Mouse (Mus musculus): ENCODE data around the gene Alcam. TPM values are rescaled to one million over a fixed set of nuclear protein-coding genes. Genes with fewer than 3 reads are reported as not detected.

Gene Alcam
- polyA plus RNA-seq, 1 experiment from 2014 or later: 47.0 TPM

- H3K4me2 ChIP-seq (ENCODE audit: low read length): no peak overlapping the region
- WGBS: 87% methylated on average over 3 of the region's 3 CpGs
- H3K4me3 ChIP-seq (ENCODE audit: low read depth, low read length): no peak overlapping the region
These were observed 40.2 kb downstream of the Alcam start for GRCm38 (mm10) chr16:52413714-52414113.

GRCm38 (mm10) chr16:52406072-52406471, 47.8 kb downstream of the Alcam start:
- WGBS: 92% methylated on average over 3 of the region's 3 CpGs
- ATAC-seq (replicated peaks; ENCODE audit: low FRiP score, low TSS enrichment, low read depth): no peak

More at GRCm38 (mm10) chr16:52413714-52414113, 40.2 kb downstream of the Alcam start:
- Histone ChIP-seq H3K27ac (ENCODE audit: low read depth) (no peak overlapping the region), H3K4me1 (replicated peaks; ENCODE audit: control insufficient read depth, insufficient read depth, low read length) (no peaks in the 10 kb centered on the region), H3K9ac (ENCODE audit: low read length) (no peak overlapping the region), H3K36me3 (ENCODE audit: control insufficient read depth, insufficient read depth, low read length) (no peaks in the 10 kb centered on the region), H3K27me3 (replicated peaks; ENCODE audit: control insufficient read depth, insufficient read depth, low read length) (no peaks in the 10 kb centered on the region), H3K9me3 (ENCODE audit: control insufficient read depth, low read length) (no peaks in the 10 kb centered on the region)
- ATAC-seq (replicated peaks; ENCODE audit: low FRiP score, low TSS enrichment, low read depth): no peak
- no peak for DNase-seq (ENCODE audit: low spot score)

DNA sequence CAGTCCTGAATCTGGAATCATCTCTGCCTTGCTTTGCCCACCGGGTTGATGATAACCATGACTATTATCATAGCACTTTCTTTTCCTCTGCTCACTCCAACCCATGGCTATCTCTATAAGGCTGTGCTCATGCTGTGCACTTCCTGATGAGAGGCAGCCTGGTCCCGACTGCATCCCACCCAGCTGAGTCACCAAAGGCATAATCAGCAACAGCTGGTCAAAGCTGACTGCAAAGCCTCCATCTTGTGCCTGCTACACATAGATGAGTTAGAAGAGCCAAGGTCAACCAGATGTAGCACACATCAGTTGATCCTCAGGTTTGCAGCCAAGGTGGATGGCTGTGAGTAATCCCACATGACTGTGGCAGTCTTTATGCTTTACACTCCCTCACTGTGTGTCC, 48.6 kb downstream of the Alcam start:
- ATAC-seq (replicated peaks; ENCODE audit: low FRiP score, low TSS enrichment, low read depth): no peak
- Histone ChIP-seq H3K9ac (ENCODE audit: low read length) (no peak overlapping the region), H3K27ac (ENCODE audit: low read depth) (no peak overlapping the region), H3K4me3 (ENCODE audit: low read depth, low read length) (no peak overlapping the region), H3K27me3 (replicated peaks; ENCODE audit: control insufficient read depth, insufficient read depth, low read length) (no peaks in the 10 kb centered on the region), H3K36me3 (ENCODE audit: control insufficient read depth, insufficient read depth, low read length) (no peaks in the 10 kb centered on the region), H3K9me3 (ENCODE audit: control insufficient read depth, low read length) (no peaks in the 10 kb centered on the region), H3K4me2 (ENCODE audit: low read length) (no peak overlapping the region), H3K4me1 (replicated peaks; ENCODE audit: control insufficient read depth, insufficient read depth, low read length) (no peaks in the 10 kb centered on the region)
- DNase-seq (ENCODE audit: low spot score): no peak
- 80% methylated on average over 2 of the region's 2 CpGs for WGBS

More at GRCm38 (mm10) chr16:52406072-52406471, 47.8 kb downstream of the Alcam start:
- Histone ChIP-seq H3K36me3 (ENCODE audit: control insufficient read depth, insufficient read depth, low read length) (no peaks in the 10 kb centered on the region), H3K4me2 (ENCODE audit: low read length) (no peak overlapping the region), H3K27me3 (replicated peaks; ENCODE audit: control insufficient read depth, insufficient read depth, low read length) (no peaks in the 10 kb centered on the region), H3K4me1 (replicated peaks; ENCODE audit: control insufficient read depth, insufficient read depth, low read length) (no peaks in the 10 kb centered on the region), H3K4me3 (ENCODE audit: low read depth, low read length) (no peak overlapping the region), H3K9me3 (ENCODE audit: control insufficient read depth, low read length) (no peaks in the 10 kb centered on the region), H3K9ac (ENCODE audit: low read length) (no peak overlapping the region), H3K27ac (ENCODE audit: low read depth) (no peak overlapping the region)
- no peak for DNase-seq (ENCODE audit: low spot score)

DNA sequence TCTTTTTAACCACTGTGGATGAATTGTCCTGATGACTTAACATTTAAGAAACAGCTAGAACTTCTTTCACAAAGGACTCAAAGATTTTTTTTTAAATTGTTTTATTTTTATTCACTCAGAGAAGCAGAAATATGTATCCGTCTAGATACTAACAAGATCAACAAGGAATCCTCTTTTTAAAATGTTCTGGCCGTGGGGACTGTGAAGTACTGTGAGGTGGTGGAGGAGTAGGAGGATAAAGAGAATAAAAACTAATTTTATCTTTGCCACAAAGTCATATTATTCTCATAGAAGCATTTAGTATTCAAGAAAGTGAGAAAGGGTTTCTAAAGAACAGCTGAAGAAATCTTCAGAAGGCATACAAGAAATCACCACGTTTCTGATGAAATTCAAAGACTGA, 54.8 kb downstream of the Alcam start:
- DNase-seq (ENCODE audit: low spot score): no peak
- Histone ChIP-seq H3K36me3 (ENCODE audit: control insufficient read depth, insufficient read depth, low read length) (no peaks in the 10 kb centered on the region), H3K4me1 (replicated peaks; ENCODE audit: control insufficient read depth, insufficient read depth, low read length) (no peaks in the 10 kb centered on the region), H3K9me3 (ENCODE audit: control insufficient read depth, low read length) (no peaks in the 10 kb centered on the region), H3K4me2 (ENCODE audit: low read length) (no peak overlapping the region), H3K27ac (ENCODE audit: low read depth) (no peak overlapping the region), H3K27me3 (replicated peaks; ENCODE audit: control insufficient read depth, insufficient read depth, low read length) (no peaks in the 10 kb centered on the region), H3K4me3 (ENCODE audit: low read depth, low read length) (no peak overlapping the region), H3K9ac (ENCODE audit: low read length) (no peak overlapping the region)
- 82% methylated on average over 3 of the region's 3 CpGs for WGBS
- ATAC-seq (replicated peaks; ENCODE audit: low FRiP score, low TSS enrichment, low read depth): no peak

DNA sequence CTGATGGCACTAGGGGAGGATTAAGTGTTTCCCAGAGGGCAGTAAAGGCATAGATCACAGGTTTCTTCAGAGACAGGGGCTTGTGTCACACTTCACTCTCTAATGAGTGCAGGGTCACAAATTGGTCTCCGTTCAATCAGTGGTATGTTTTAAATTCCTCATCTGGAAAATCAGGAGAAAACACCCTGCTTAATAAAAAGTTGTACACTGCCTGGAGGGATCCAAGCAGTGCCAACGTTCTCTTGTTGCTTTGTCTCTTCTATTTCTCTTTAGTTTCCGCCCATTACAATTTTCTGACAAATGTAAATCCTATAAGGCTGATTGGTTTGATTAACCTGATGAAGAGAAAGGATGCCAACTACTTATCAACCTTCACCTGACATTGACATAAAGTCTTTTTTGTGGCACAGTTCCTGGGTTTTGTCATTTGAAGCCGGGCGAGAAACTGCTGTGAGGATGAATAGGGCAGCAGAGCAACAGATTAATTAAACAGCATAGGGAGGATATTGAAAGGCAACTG, 67.0 kb downstream of the Alcam start:
- H3K9ac ChIP-seq (ENCODE audit: low read length): no peak overlapping the region
- no peaks in the 10 kb centered on the region for H3K36me3 ChIP-seq (ENCODE audit: control insufficient read depth, insufficient read depth, low read length)
- WGBS: 75% methylated on average over 5 of the region's 5 CpGs
- no peak for ATAC-seq (replicated peaks; ENCODE audit: low FRiP score, low TSS enrichment, low read depth)
- H3K4me1 ChIP-seq (replicated peaks; ENCODE audit: control insufficient read depth, insufficient read depth, low read length): no peaks in the 10 kb centered on the region
- no peak for DNase-seq (ENCODE audit: low spot score)
- H3K27ac ChIP-seq (ENCODE audit: low read depth): no peak overlapping the region
- H3K9me3 ChIP-seq (ENCODE audit: control insufficient read depth, low read length): no peaks in the 10 kb centered on the region
- H3K4me2 ChIP-seq (ENCODE audit: low read length): no peak overlapping the region
- no peak overlapping the region for H3K4me3 ChIP-seq (ENCODE audit: low read depth, low read length)
- H3K27me3 ChIP-seq (replicated peaks; ENCODE audit: control insufficient read depth, insufficient read depth, low read length): no peaks in the 10 kb centered on the region

DNA sequence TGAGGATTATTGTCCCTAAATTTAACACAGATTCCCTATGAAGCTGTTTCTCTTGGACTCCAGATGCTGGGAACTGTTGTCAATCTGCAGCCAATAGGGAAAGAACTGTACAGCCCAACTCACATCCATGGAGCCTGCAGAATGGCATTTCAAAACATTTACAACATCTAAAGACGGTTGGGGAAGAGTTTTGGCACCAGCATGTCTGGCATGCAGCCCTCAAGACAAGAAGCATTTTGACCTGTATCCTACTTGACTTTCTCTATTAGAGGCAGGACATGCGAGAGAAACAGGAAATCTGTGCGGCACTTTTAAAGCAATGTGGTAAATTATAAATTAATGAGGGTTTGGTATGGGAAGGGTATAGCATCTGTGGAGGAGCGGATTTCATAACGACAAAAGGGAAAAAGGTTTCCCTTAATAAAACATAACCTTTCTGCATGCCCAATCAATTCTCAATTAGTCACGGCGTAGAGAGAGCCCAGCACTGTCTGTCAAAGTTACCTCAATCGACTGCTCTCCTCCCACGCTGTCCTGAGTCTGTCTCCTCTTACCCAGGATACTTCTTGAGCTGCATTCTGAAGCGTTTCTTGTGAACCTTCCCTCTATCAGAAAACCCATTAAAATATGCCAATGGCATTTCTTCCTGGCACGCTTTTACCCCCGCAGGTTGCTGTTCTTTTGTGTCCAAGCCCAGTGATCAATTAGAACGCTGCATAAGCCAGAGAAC, 70.3 kb downstream of the Alcam start:
- Histone ChIP-seq H3K27ac (ENCODE audit: low read depth) (no peak overlapping the region), H3K36me3 (ENCODE audit: control insufficient read depth, insufficient read depth, low read length) (no peaks in the 10 kb centered on the region), H3K9ac (ENCODE audit: low read length) (no peak overlapping the region), H3K9me3 (ENCODE audit: control insufficient read depth, low read length) (no peaks in the 10 kb centered on the region), H3K4me1 (replicated peaks; ENCODE audit: control insufficient read depth, insufficient read depth, low read length) (peaks cover 6% of the 10 kb centered on the region; the same call in 1 of the 2 replicates), H3K4me2 (ENCODE audit: low read length) (no peak overlapping the region), H3K27me3 (replicated peaks; ENCODE audit: control insufficient read depth, insufficient read depth, low read length) (no peaks in the 10 kb centered on the region), H3K4me3 (ENCODE audit: low read depth, low read length) (no peak overlapping the region)
- DNase-seq (ENCODE audit: low spot score) (no peak), ATAC-seq (replicated peaks; ENCODE audit: low FRiP score, low TSS enrichment, low read depth) (no peak)
- WGBS: 61% methylated on average over 13 of the region's 13 CpGs

GRCm38 (mm10) chr16:52378811-52379597, 74.9 kb downstream of the Alcam start:
- Histone ChIP-seq H3K4me3 (ENCODE audit: low read depth, low read length) (no peak overlapping the region), H3K9me3 (ENCODE audit: control insufficient read depth, low read length) (no peaks in the 10 kb centered on the region), H3K27me3 (replicated peaks; ENCODE audit: control insufficient read depth, insufficient read depth, low read length) (no peaks in the 10 kb centered on the region), H3K36me3 (ENCODE audit: control insufficient read depth, insufficient read depth, low read length) (no peaks in the 10 kb centered on the region), H3K9ac (ENCODE audit: low read length) (no peak overlapping the region), H3K27ac (ENCODE audit: low read depth) (no peak overlapping the region), H3K4me2 (ENCODE audit: low read length) (no peak overlapping the region), H3K4me1 (replicated peaks; ENCODE audit: control insufficient read depth, insufficient read depth, low read length) (peaks cover 6% of the 10 kb centered on the region; the same call in 1 of the 2 replicates)
- WGBS: 46% methylated on average over 7 of the region's 7 CpGs
- ATAC-seq (replicated peaks; ENCODE audit: low FRiP score, low TSS enrichment, low read depth) (no peak), DNase-seq (ENCODE audit: low spot score) (no peak)

GRCm38 (mm10) chr16:52376827-52377226, 77.0 kb downstream of the Alcam start:
- Histone ChIP-seq H3K4me3 (ENCODE audit: low read depth, low read length) (no peak overlapping the region), H3K9me3 (ENCODE audit: control insufficient read depth, low read length) (no peaks in the 10 kb centered on the region), H3K4me2 (ENCODE audit: low read length) (no peak overlapping the region), H3K27ac (ENCODE audit: low read depth) (no peak overlapping the region), H3K36me3 (ENCODE audit: control insufficient read depth, insufficient read depth, low read length) (no peaks in the 10 kb centered on the region), H3K9ac (ENCODE audit: low read length) (no peak overlapping the region), H3K4me1 (replicated peaks; ENCODE audit: control insufficient read depth, insufficient read depth, low read length) (peaks cover 6% of the 10 kb centered on the region; the same call in 1 of the 2 replicates), H3K27me3 (replicated peaks; ENCODE audit: control insufficient read depth, insufficient read depth, low read length) (no peaks in the 10 kb centered on the region)
- ATAC-seq (replicated peaks; ENCODE audit: low FRiP score, low TSS enrichment, low read depth) (no peak), DNase-seq (ENCODE audit: low spot score) (no peak)
- WGBS: 90% methylated on average over 2 of the region's 2 CpGs

Data from intestine, embryonic 14.5 days (tissue).